Mouse (Mus musculus): ENCODE measurements around the gene Thap11. TPM values are rescaled to one million over a fixed set of nuclear protein-coding genes. Genes with fewer than 3 reads are reported as not detected.

Gene Thap11
- polyA plus RNA-seq, 1 experiment from 2014 or later: 49.7 TPM

DNA sequence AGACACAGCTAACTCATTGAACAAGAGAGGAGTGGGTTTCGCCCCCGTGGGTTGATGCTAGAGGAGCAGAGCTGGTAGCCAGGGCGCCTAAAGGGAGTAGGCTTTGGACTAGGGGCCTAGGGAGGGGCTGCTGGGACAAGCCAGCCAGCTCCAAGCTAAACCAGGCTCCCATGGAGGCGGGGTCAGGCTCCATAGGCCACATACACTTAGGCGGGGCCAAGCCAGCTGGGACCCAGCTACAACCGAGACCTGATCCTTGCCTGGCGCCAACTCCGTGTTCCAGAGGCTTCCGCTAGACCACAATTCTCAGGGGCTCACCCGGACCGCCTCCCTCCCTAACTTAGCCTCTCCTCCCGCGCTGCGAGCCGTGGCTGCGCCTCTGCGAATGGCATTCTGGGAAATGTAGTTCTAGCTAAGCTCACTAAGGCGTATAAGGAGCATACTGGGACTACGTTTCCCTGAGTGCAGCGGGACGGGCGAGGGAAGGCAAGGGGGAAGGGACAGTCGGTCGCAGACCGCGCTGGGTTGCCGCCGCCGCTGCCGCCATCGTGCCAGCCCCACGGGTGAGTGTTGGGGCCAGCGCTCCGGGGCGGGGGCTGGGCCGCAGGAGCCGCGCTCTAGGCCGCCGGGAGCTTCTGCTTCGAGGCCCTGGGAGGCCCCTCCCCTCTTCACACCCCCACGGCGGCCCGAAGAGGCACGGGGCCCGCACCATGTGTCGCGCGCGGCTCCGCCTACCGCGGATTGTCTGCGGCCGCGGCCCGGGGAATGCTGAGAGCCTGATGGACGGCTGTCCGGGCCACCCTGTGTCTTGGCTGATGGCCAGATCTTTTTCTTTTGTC, 5.4 kb downstream of the Thap11 start, which contains the start of gene Nutf2:
Nutf2 (plus strand) TSS at position 438 of the 839 bp plus-strand sequence.
- ChIA-PET CTCF (interaction anchor here (1.2 to 2.0 kb wide), 2 partner anchors 14 to 162 kb away, joined by 4 to 7 read pairs; no protein-coding TSS in a partner anchor), POLR2A (interaction anchor here (1.5 to 2.1 kb wide), 3 partner anchors 14 to 45 kb away, joined by 3 to 5 read pairs (median 4); no protein-coding TSS in a partner anchor)
- no peak for TF ChIP-seq CTCF (IDR thresholded peaks at IDR 0.05)
- ATAC-seq (peak; percentile 91), DNase-seq (ENCODE audit: low read depth, low spot score) (peak; percentile 91)
- H3K27me3 ChIP-seq: no peaks in the 10 kb centered on the region
- in situ Hi-C loops (cut with MboI; ENCODE audit: low pct_unique_long_range_greater_than_20kb): no loop called here

DNA sequence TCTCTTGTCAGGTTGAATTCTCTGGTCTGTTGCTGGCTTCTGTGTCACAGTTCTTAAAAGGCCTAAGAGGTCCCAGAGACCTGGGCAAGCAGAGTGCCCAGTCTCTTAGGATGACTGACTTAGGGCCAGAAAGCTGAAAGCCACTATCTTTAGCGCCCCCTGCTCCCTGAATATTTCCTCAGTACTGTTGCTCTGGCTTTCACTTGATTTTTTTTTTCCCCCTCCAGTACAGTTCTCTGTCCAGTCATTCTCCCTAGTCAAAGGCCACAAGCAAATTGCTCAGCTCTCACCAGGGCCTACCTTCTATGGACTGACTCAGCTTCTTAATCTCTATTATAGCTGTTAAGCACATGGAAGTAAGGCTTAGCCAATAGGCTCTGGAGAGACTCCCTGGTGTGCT, 7.0 kb downstream of the Thap11 start:
- ATAC-seq: no peak
- in situ Hi-C loops (cut with MboI; ENCODE audit: low pct_unique_long_range_greater_than_20kb): no loop called here
- TF ChIP-seq CTCF (IDR thresholded peaks at IDR 0.05): no peak
- ChIA-PET POLR2A (interaction anchor here (1.0 to 2.1 kb wide), 4 partner anchors 13 to 43 kb away, joined by 3 to 5 read pairs (median 4); no protein-coding TSS in a partner anchor), CTCF (interaction anchor here (1.0 to 2.0 kb wide), 5 partner anchors 12 to 68 kb away, joined by 3 to 7 read pairs (median 3); no protein-coding TSS in a partner anchor)
- DNase-seq (ENCODE audit: low read depth, low spot score): no peak
- H3K27me3 ChIP-seq: no peaks in the 10 kb centered on the region

DNA sequence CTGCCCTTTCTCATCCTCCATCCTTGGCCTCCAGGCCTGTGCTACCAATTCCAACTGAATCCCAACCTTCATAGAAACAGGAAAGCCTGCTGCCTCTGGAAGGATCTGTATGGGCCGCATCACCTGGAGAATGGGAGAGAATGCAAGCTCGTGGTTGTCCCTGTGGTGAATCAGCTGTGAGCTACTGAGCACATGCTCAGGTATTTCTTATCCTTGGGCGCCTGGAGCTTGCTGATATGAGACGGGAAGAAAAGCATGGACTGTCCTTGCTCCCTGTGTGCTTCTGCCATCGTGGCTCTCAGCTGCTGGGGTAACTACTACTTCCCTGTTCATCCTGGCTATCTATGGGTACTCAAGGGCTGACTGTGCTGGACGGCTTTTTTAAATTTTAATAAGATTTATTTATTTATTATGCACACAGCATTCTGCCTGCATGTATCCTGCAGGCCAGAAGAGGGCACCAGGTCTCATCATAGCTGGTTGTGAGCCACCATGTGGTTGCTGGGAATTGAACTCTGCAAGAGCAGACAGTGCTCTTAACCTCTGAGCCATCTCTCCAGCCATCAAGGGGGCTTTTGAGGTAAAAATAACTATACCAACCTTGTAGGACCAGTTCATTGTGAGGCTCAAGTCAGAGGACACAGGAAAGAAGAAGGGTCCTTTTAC, 11.6 kb downstream of the Thap11 start:
- CTCF ChIA-PET: interaction anchor here (1.0 to 3.0 kb wide), 3 partner anchors 11 to 250 kb away, joined by 3 to 12 read pairs (median 3); partner anchors contain the start of gene Thap11
- ATAC-seq: no peak
- in situ Hi-C loops (cut with MboI; ENCODE audit: low pct_unique_long_range_greater_than_20kb): no loop called here

DNA sequence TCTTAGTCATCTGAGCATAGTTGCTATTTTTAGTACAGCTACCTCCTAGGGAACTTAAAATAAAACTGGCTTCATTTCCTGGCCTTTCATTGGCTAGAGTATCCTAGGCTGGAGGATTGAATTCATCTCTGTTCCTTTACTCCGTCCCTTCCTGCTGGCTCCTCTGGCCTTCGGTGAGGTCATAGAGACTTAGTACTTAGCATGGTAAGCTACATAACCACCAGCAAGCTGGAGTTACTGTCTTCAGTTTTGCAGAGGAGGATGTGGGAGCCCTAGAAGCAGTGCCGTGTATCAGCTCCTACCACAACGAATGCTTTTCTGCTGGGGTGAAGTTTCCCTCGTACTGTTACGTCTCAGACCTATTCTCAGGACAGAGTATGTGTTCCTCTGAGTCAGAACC, 19.4 kb downstream of the Thap11 start:
- ChIA-PET POLR2A (interaction anchor here (1.2 kb wide), 1 partner anchor 13 kb away, joined by 4 read pairs; no protein-coding TSS in a partner anchor), CTCF (interaction anchor here (1.4 to 2.0 kb wide), 2 partner anchors 13 to 56 kb away, joined by 3 to 7 read pairs; no protein-coding TSS in a partner anchor)
- no peaks in the 10 kb centered on the region for H3K27me3 ChIP-seq
- in situ Hi-C loops (cut with MboI; ENCODE audit: low pct_unique_long_range_greater_than_20kb): no loop called here
- DNase-seq (ENCODE audit: low read depth, low spot score) (no peak), ATAC-seq (peak; percentile 77)
- TF ChIP-seq CTCF (IDR thresholded peaks at IDR 0.05): no peak

More for the DNA sequence above, 11.6 kb downstream of the Thap11 start:
- no peaks in the 10 kb centered on the region for H3K27me3 ChIP-seq
- peak; percentile 71 for TF ChIP-seq CTCF (IDR thresholded peaks at IDR 0.05)
- no peak for DNase-seq (ENCODE audit: low read depth, low spot score)
- POLR2A ChIA-PET: no interaction called here

DNA sequence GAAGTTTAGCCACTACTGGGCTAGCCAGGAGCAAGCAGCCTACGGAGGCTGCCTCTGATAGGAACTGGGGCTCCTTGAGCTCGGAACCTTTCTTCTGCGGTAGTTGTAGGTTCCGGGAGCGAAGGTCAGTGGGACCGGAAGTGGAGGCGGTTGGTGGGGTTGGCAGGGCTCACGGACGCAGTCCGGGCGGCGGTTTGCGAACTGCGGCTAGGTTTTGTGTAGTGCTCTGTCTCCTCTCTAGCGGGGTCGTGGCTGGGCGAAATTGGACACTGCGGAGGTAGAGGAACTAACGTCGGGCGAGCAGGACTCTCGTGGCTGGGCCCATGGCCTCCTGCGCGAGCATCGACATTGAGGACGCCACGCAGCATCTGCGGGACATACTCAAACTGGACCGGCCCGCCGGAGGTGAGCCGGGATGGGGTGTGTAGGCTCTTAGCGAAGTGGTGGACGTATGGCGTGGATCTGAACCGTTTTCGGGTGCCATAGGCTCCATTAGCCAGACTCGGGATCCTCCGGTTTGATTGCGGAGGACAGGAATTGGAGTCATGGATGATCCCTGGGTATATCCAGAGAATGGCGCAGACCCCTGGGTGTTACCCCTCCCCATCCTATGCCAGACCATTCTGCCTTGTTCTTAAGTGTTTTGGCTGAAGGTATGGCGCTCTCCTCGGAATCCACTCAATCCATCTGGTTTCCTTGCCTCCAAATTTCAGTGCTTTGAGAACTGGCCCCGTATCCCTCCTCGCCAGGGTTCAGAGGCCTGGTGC, 26.0 kb downstream of the Thap11 start, which contains the start of gene Edc4:
Edc4 (plus strand) TSS at position 128 of the 767 bp plus-strand sequence.
- ChIA-PET CTCF (interaction anchor here (0.9 kb wide), 1 partner anchor 11 kb away, joined by 3 read pairs; no protein-coding TSS in a partner anchor), POLR2A (interaction anchor here (0.5 to 1.8 kb wide), 3 partner anchors 10 to 90 kb away, joined by 3 to 5 read pairs (median 4); no protein-coding TSS in a partner anchor)
- DNase-seq (ENCODE audit: low read depth, low spot score) (no peak), ATAC-seq (peak; percentile 35)
- in situ Hi-C loops (cut with MboI; ENCODE audit: low pct_unique_long_range_greater_than_20kb): no loop called here
- no peak for TF ChIP-seq CTCF (IDR thresholded peaks at IDR 0.05)
- H3K27me3 ChIP-seq: no peaks in the 10 kb centered on the region

DNA sequence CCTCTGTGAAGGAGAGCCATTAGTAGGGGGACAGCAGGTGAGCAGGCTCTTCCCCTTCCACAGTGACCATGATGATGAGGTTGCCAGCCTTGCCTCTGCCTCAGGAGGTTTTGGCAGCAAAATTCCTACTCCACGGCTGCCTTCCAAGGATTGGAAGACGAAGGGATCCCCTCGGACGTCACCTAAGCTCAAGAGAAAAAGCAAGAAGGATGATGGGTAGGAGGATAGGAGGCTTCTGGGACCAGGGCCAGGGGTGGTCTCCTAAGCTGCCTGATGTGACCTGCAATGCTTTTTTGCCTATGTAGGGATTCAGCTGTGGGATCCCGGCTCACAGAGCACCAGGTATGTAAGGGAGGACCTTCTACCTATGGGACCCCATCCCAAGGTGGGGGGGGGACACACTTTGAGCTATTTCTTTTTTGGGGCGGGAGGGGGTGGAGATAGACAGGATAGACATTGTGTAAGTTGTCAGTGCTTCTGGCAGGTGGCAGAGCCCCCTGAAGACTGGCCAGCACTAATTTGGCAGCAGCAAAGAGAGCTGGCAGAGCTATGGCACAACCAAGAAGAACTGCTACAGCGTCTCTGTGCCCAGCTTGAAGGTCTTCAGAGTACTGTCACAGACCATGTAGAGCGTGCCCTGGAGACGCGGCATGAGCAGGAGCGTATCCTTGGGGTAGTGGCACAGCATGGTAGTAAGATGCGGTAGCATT, 35.0 kb downstream of the Thap11 start:
- ATAC-seq: no peak
- ChIA-PET CTCF (interaction anchor here (0.5 to 3.3 kb wide), 4 partner anchors 18 to 65 kb away, joined by 3 to 13 read pairs (median 3); no protein-coding TSS in a partner anchor), POLR2A (no interaction called here)
- TF ChIP-seq CTCF (IDR thresholded peaks at IDR 0.05): no peak
- in situ Hi-C loops (cut with MboI; ENCODE audit: low pct_unique_long_range_greater_than_20kb): loop anchor here (5.0 kb wide), 1 partner anchor 37 kb away; no protein-coding TSS in a partner anchor
- DNase-seq (ENCODE audit: low read depth, low spot score): no peak
- H3K27me3 ChIP-seq: no peaks in the 10 kb centered on the region

DNA sequence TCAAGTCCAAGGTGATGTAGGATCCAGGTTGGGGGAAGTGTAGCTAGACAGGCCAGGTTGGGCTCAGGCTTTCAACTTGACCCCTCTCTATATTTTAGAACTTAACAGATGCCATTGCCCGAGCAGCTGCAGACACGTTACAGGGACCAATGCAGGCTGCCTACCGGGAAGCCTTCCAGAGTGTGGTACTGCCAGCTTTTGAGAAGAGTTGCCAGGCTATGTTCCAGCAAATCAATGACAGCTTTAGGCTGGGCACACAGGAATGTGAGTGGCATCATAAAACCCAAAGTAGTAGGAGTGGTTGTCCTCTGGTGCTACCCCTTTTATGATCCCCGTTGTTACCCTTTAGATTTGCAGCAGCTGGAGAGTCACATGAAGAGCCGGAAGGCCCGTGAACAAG, 35.9 kb downstream of the Thap11 start:
- POLR2A ChIA-PET: interaction anchor here (1.4 kb wide), 1 partner anchor 10 kb away, joined by 4 read pairs; the partner anchor contains the start of gene Edc4
- no peak for TF ChIP-seq CTCF (IDR thresholded peaks at IDR 0.05)
- H3K27me3 ChIP-seq: no peaks in the 10 kb centered on the region
- in situ Hi-C loops (cut with MboI; ENCODE audit: low pct_unique_long_range_greater_than_20kb): loop anchor here (5.0 kb wide), 1 partner anchor 36 kb away; no protein-coding TSS in a partner anchor
- ATAC-seq (no peak), DNase-seq (ENCODE audit: low read depth, low spot score) (no peak)
- CTCF ChIA-PET: interaction anchor here (1.0 to 3.3 kb wide), 3 partner anchors 17 to 56 kb away, joined by 3 to 13 read pairs (median 3); no protein-coding TSS in a partner anchor

DNA sequence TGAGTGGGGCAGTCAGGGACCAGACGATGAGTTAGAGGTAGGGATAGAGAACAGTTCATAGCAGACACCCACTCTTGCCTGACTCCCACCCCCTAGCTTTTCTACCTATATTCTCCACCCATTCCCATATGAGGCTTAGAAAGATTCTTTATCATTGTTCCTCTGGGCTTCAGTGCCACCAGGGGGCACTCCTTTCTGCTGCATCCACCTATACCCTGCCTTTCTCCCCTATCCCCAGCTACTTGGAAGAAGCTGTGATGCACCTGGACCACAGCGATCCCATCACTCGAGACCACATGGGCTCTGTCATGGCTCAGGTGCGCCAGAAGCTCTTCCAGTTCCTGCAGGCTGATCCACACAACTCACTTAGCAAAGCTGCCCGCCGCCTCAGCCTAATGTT, 37.5 kb downstream of the Thap11 start:
- ATAC-seq: no peak
- ChIA-PET POLR2A (no interaction called here), CTCF (interaction anchor here (0.7 to 3.3 kb wide), 11 partner anchors 9 to 131 kb away, joined by 3 to 13 read pairs (median 4); partner anchors contain the start of gene Edc4)
- no peak for TF ChIP-seq CTCF (IDR thresholded peaks at IDR 0.05)
- H3K27me3 ChIP-seq: no peaks in the 10 kb centered on the region
- DNase-seq (ENCODE audit: low read depth, low spot score): no peak
- in situ Hi-C loops (cut with MboI; ENCODE audit: low pct_unique_long_range_greater_than_20kb): loop anchor here (5.0 kb wide), 1 partner anchor 35 kb away; no protein-coding TSS in a partner anchor

DNA sequence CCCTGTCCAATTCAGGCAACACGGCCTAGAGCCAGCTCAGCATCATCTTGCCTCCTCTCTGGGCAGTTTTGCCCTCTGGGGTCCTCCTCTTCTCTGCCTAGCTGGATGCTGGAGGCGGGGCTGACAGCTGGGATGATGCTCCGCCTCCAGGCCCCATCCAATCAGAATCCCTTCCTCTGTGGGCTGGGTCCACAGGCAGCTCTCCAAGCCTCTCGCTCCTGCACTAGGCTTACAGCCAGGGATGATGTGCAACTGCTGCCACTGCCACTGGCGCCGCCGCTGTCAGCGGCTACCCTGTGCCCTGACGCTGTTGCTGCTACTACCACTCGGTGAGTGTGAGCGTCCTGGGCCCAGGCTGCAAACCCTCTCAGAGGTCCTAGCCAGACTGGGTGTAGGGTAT, 38.4 kb downstream of the Thap11 start, which contains the start of gene Nrn1l:
Nrn1l (plus strand) TSS at position 229 of the 400 bp plus-strand sequence.
- H3K27me3 ChIP-seq: no peaks in the 10 kb centered on the region
- ATAC-seq (peak; percentile 19), DNase-seq (ENCODE audit: low read depth, low spot score) (no peak)
- POLR2A ChIA-PET: no interaction called here
- TF ChIP-seq CTCF (IDR thresholded peaks at IDR 0.05): no peak
- CTCF ChIA-PET: interaction anchor here (1.2 to 2.3 kb wide), 4 partner anchors 10 to 32 kb away, joined by 3 to 8 read pairs (median 4); no protein-coding TSS in a partner anchor
- in situ Hi-C loops (cut with MboI; ENCODE audit: low pct_unique_long_range_greater_than_20kb): loop anchor here (5.0 kb wide), 1 partner anchor 34 kb away; no protein-coding TSS in a partner anchor

All from Patski (cell line).